Mouse (Mus musculus) naive thymus-derived CD4-positive, alpha-beta T cell, adult 5 months (primary cell): ENCODE results near the gene Gck. TPM values are rescaled to one million over a fixed set of nuclear protein-coding genes. Genes with fewer than 3 reads are reported as not detected.

ENCODE experiments used
- polyA plus RNA-seq: library from polyadenylated mRNA; unstranded; fragments of 100-300 nt; shearing (Covaris generic); gene quantifications from one replicate; pipeline ENCODE4 v1.2.1, GENCODE M21; 2017

Gck gene
- not detected for polyA plus RNA-seq

GRCm38 (mm10) chr11:5949586-5950352 is at the start of gene Gck:
Gene Gck (minus strand): TSS chr11:5950081.

GRCm38 (mm10) chr11:5955546-5956276 is 5.8 kb upstream of the Gck start, which contains the start of gene Ykt6:
Gene Ykt6 (plus strand): TSS chr11:5955693.

GRCm38 (mm10) chr11:5898531-5898930 is 51.4 kb downstream of the Gck start, which contains the start of gene Myl7:
Gene Myl7 (minus strand): TSS chr11:5898782.

GRCm38 (mm10) chr11:5877921-5878526 is 71.9 kb downstream of the Gck start, which contains the start of gene Pold2:
Gene Pold2 (minus strand): TSS chr11:5878292.

GRCm38 (mm10) chr11:5861678-5862393 is 88.0 kb downstream of the Gck start, which contains the start of gene Aebp1:
Gene Aebp1 (plus strand): TSS chr11:5861947.

Other genes with a start within 250 kb of the Gck start
- 121 TPM for gene Mrps24, start 234.4 kb downstream of the Gck start, polyA plus RNA-seq
- gene Urgcp, start 187.7 kb downstream of the Gck start, polyA plus RNA-seq: 29.8 TPM
- 163 TPM for gene Dbnl, start 161.6 kb downstream of the Gck start, polyA plus RNA-seq
- 2.5 TPM for gene Pgam2, start 146.3 kb downstream of the Gck start, polyA plus RNA-seq
- 12.9 TPM for gene Polm, start 112.1 kb downstream of the Gck start, polyA plus RNA-seq
- gene Aebp1, start 88.1 kb downstream of the Gck start, polyA plus RNA-seq: 0.14 TPM
- 70.6 TPM for gene Pold2, start 71.8 kb downstream of the Gck start, polyA plus RNA-seq
- not detected for gene Myl7, start 51.3 kb downstream of the Gck start, polyA plus RNA-seq
- 34.7 TPM for gene Ykt6, start 5.6 kb upstream of the Gck start, polyA plus RNA-seq
- gene Camk2b, start 116.3 kb upstream of the Gck start, polyA plus RNA-seq: 4.0 TPM
- gene A730071L15Rik, start 249.9 kb upstream of the Gck start, polyA plus RNA-seq: not detected